20 mouse cellular contexts compared by ENCODE assay signal in the genomic region with DNA sequence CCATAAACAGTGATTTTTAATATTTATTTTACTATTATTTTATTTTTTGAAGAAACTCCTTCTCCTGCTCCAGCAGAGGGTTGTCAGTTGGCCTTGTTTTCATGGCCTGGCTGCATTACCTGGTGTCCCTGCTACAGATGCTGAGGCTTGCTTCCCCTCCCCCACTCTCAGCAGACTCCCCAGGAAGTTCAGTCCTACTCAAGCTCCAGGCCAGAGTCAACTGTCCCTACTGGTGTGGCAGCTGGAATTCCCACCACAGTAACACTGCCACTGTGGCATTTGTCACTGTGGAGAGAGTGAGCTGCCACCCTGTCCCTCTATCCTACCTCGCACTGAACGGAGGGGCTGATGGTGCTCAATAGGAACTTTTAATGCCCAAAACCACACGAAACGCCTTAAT.
A peak's percentile ranks its signal among the peaks of the same experiment; 100 is the strongest.
DNase-seq lines count a peak whose midpoint lies in the region; ATAC-seq and TF ChIP-seq lines count a peak whose summit lies in the region.
"Had no signal": no experiment of that assay in that cellular context is flagged by ENCODE, and none has a peak within 500 bp of the region (broad histone marks: within the 10 kb centered on the region; RNA-seq: fewer than 3 reads in every experiment).

No protein-coding gene starts in this region.

- TF ChIP-seq POLR2A in myocyte (IDR thresholded peaks at IDR 0.05; ENCODE audit: insufficient read length, low read depth) = no peak

- H3K4me3 ChIP-seq in heart, postnatal 0 days (ENCODE audit: low read depth, low read length) = no peak overlapping the region
- no peak overlapping the region for H3K4me3 ChIP-seq in myocyte
- H3K4me3 ChIP-seq: embryonic facial prominence, embryonic 10.5 days; hindbrain, embryonic 15.5 days; left cerebral cortex, adult 2 months; limb, embryonic 10.5 days; liver, embryonic 13.5 days had no signal

- peak overlapping the region; percentile 91 for H3K27ac ChIP-seq in heart, postnatal 0 days (ENCODE audit: low read depth)
- H3K27ac ChIP-seq: embryonic facial prominence, embryonic 10.5 days; hindbrain, embryonic 15.5 days; left cerebral cortex, adult 2 months; limb, embryonic 10.5 days; liver, embryonic 13.5 days had no signal

- peaks cover 18% of the 10 kb centered on the region for H3K4me1 ChIP-seq in heart, postnatal 0 days (ENCODE audit: control insufficient read depth, insufficient read depth)
- H3K4me1 ChIP-seq: hindbrain, embryonic 15.5 days; liver, embryonic 13.5 days had no signal

- no peak overlapping the region for H3ac ChIP-seq in myocyte (ENCODE audit: control insufficient read depth, insufficient read length)

- no peak overlapping the region for H3K4me2 ChIP-seq in heart, postnatal 0 days (ENCODE audit: low read depth, low read length)
- H3K4me2 ChIP-seq in myocyte (ENCODE audit: low read depth) = no peak overlapping the region
- H3K4me2 ChIP-seq: hindbrain, embryonic 15.5 days; liver, embryonic 13.5 days had no signal

- 49% methylated on average over 4 of the region's 4 CpGs for WGBS in heart, postnatal 0 days

- no peak for TF ChIP-seq EP300 in heart, postnatal 0 days (IDR thresholded peaks at IDR 0.05; ENCODE audit: low read depth)

- peak; percentile 78 for DNase-seq in heart, adult 11 months
- DNase-seq in heart, adult 9 months (ENCODE audit: low spot score in 2 of 2) = no peak
- DNase-seq in kidney, postnatal 4 days = peak; percentile 25 to 42
- no peak for DNase-seq in kidney, adult 9 months
- peak; percentile 54 for DNase-seq in heart, postnatal 0 days (ENCODE audit: low spot score)
- no peak for DNase-seq in urinary bladder, postnatal 36 days (ENCODE audit: low spot score in 2 of 2)
- DNase-seq in adrenal gland, postnatal 10 days = no peak
- DNase-seq: adrenal gland, adult 2 months; cerebellum, adult 11 months; cerebellum, postnatal 14 days; liver, embryonic 13.5 days; midbrain, embryonic 14.5 days; thymus, adult 18-20 months had no signal

- H3K27me3 ChIP-seq in heart, postnatal 0 days (ENCODE audit: control insufficient read depth, insufficient read depth, low read length) = no peaks in the 10 kb centered on the region
- no peaks in the 10 kb centered on the region for H3K27me3 ChIP-seq in myocyte (ENCODE audit: control insufficient read depth, insufficient read depth, insufficient read length)
- H3K27me3 ChIP-seq: hindbrain, embryonic 15.5 days; liver, embryonic 13.5 days had no signal

- no peak for TF ChIP-seq CTCF in heart, postnatal 0 days (IDR thresholded peaks at IDR 0.05; ENCODE audit: low read depth)

- H3K79me2 ChIP-seq in myocyte (ENCODE audit: control insufficient read depth, insufficient read depth) = no peaks in the 10 kb centered on the region

- ATAC-seq in heart, postnatal 0 days (ENCODE audit: insufficient read depth, low read depth) = peak; percentile 82
- ATAC-seq: forebrain, embryonic 14.5 days; intestine, embryonic 16.5 days had no signal

- no peaks in the 10 kb centered on the region for H3K9me3 ChIP-seq in heart, postnatal 0 days (replicated peaks; ENCODE audit: control insufficient read depth, low read length)
- H3K9me3 ChIP-seq: embryonic facial prominence, embryonic 10.5 days; hindbrain, embryonic 15.5 days; limb, embryonic 10.5 days; liver, embryonic 13.5 days had no signal

- peak overlapping the region; percentile 37; the same call in 1 of the 2 replicates for H3K9ac ChIP-seq in heart, postnatal 0 days (replicated peaks; ENCODE audit: low read depth, low read length)
- H3K9ac ChIP-seq: hindbrain, embryonic 15.5 days; liver, embryonic 13.5 days had no signal

- no peaks in the 10 kb centered on the region for H3K36me3 ChIP-seq in heart, postnatal 0 days (replicated peaks; ENCODE audit: control insufficient read depth, insufficient read depth, low read length)
- no peaks in the 10 kb centered on the region for H3K36me3 ChIP-seq in myocyte (ENCODE audit: control insufficient read depth, insufficient read depth)
- H3K36me3 ChIP-seq: embryonic facial prominence, embryonic 10.5 days; hindbrain, embryonic 15.5 days; limb, embryonic 10.5 days; liver, embryonic 13.5 days had no signal

TF ChIP-seq in myocyte, 11 proteins besides CTCF, POLR2A, EP300 and RAD21:
- TF ChIP-seq TCF12 (IDR thresholded peaks at IDR 0.05; ENCODE audit: insufficient read depth, poor library complexity, severe bottlenecking) (no peak), E2F4 (IDR thresholded peaks at IDR 0.05; ENCODE audit: insufficient read depth) (no peak), CEBPB (IDR thresholded peaks at IDR 0.05; ENCODE audit: insufficient read depth, poor library complexity, severe bottlenecking) (no peak), MAX (IDR thresholded peaks at IDR 0.05; ENCODE audit: low read depth) (no peak), POLR2AphosphoS2 (IDR thresholded peaks at IDR 0.05; ENCODE audit: insufficient read length, low read depth) (no peak), USF1 (IDR thresholded peaks at IDR 0.05; ENCODE audit: low read depth) (no peak), TCF3 (IDR thresholded peaks at IDR 0.05; ENCODE audit: insufficient read length, low read depth) (no peak), SRF (IDR thresholded peaks at IDR 0.05; ENCODE audit: control insufficient read depth, insufficient read length, low read depth) (no peak), MYOG (IDR thresholded peaks at IDR 0.05; ENCODE audit: control insufficient read depth in 1 of 3, insufficient read depth in 1 of 3, insufficient read length in 2 of 3, low read depth in 2 of 3) (peak in 2 of 3 experiments; percentile 22 to 73), REST (IDR thresholded peaks at IDR 0.05; ENCODE audit: insufficient read depth, insufficient read length) (no peak), MYOD1 (IDR thresholded peaks at IDR 0.05; ENCODE audit: control insufficient read depth in 1 of 3, insufficient read length in 2 of 3, low read depth in 2 of 3) (peak in 1 of 3 experiments; percentile 23)

Comparison
In these comparisons a context has a peak if more than half of its experiments do, and no peak if none do; other contexts are left out.
1. DNase-seq: peak in heart, adult 11 months (single experiment), kidney, postnatal 4 days (2 of 2) and heart, postnatal 0 days (single experiment); none in heart, adult 9 months (0 of 2), kidney, adult 9 months (single experiment), urinary bladder, postnatal 36 days (0 of 2) and adrenal gland, postnatal 10 days (single experiment).